Mouse (Mus musculus): ENCODE results near the gene Itga5.

The Itga5 gene

DNA sequence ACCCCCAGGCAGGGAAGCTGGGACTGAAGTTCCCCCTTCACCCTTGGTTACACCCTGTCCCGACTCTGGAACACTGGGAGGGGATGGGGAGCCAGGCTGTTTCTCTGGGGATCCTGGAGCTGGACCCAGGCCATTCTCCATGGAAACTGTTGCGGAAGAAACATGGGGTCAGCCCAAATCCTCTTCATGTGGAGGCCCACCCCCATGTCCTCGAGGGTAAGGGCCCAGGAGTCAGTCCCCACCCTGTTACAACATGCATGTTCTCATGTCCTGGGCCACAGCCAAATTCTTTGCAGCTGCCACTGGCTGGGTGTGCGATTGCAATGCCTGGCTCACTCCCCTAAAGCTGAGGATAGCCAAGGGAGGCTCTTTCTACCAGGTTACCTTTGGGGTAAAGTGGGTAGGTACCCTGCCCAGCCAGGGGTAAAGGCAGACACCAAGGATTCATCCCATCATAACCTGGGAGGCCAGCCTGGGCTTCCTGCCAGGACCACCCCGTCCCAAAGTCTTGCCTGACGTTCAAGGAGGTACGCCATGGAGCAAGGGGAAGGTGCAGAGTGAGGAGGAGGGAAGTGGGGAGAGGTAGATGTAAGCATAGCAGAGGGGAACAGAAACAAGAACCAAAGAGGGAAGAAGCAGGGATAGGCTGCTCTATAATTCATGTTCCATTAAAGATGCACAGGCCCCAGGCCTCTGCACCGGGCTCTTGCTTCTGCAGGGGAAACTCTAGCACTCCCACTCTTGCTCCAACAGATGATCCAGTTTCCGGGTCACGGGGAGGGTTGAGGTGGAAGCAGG is 50.4 kb downstream of the Itga5 start:
- in situ Hi-C loops (cut with MboI; ENCODE audit: low sequenced_read_pairs), result loop anchor here (25.0 kb wide), 1 partner anchor 329 kb away; the partner anchor contains the start of genes Hoxc6, Hoxc8 and Hoxc9

DNA sequence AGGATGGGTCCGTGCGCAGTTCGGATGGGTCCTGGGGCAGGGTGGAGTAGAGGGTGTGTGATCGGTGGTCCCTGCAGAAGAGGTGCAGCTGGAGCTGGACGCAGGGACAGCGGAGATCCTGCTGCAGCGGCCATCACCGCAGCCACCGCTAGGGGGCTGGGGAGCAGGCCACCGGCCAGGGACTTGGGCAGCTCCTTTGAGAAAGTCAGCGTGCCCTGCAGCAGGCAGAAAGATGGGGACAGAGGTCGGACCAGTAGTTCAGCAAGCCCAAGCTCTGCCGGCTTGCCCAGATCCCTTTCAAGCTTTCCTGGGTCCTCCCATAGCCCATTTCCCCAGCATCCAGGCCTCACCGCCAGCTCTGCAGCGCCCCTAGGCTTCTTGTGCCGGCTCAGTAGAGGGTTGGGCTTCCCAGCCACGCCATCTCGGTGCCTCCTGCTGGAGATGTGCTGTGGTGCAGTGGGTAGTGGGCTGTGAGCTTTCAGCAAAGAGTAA is 51.5 kb downstream of the Itga5 start:
- in situ Hi-C loops (cut with MboI; ENCODE audit: low sequenced_read_pairs), result loop anchor here (25.0 kb wide), 1 partner anchor 328 kb away; the partner anchor contains the start of genes Hoxc6, Hoxc8 and Hoxc9

- in situ Hi-C loops (cut with MboI; ENCODE audit: low sequenced_read_pairs), result loop anchor here (25.0 kb wide), 1 partner anchor 327 kb away; the partner anchor contains the start of genes Hoxc6, Hoxc8 and Hoxc9
These were observed 52.4 kb downstream of the Itga5 start for GRCm38 (mm10) chr15:103314181-103314580.

- in situ Hi-C loops (cut with MboI; ENCODE audit: low sequenced_read_pairs), result loop anchor here (25.0 kb wide), 1 partner anchor 326 kb away; the partner anchor contains the start of genes Hoxc6, Hoxc8 and Hoxc9
These were observed 53.0 kb downstream of the Itga5 start for GRCm38 (mm10) chr15:103313495-103314095.

DNA sequence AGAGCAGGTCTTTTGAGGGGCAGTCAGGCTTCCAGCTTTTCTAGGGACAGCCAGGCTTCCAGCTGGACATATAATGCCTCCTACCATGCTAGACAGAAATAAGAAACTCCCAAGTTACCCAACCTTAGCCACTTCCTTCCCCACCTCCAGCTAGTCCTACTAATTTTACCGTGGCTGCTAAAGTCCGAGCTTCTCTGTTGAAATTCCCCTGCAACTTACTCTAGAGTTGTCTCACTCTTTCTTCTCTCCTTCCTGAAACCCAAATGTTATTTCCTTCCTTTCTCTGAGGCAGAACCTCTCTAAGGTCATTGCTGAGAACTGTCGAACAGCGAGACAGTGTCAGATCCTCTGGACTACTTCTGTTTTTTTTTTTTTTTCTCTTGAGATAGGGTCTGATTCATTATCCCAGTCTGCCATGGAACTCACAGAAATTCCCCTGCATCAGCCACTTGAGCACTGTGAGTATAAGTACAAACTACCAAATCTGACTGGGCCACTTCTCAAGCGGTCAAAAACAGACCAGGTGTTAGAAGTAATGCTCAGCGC is 56.1 kb downstream of the Itga5 start, which contains the start of gene Gpr84:
Gpr84 (minus strand) TSS at position 248 of the 546 bp plus-strand sequence.
- in situ Hi-C loops (cut with MboI; ENCODE audit: low sequenced_read_pairs), result loop anchor here (25.0 kb wide), 1 partner anchor 323 kb away; the partner anchor contains the start of genes Hoxc6, Hoxc8 and Hoxc9

DNA sequence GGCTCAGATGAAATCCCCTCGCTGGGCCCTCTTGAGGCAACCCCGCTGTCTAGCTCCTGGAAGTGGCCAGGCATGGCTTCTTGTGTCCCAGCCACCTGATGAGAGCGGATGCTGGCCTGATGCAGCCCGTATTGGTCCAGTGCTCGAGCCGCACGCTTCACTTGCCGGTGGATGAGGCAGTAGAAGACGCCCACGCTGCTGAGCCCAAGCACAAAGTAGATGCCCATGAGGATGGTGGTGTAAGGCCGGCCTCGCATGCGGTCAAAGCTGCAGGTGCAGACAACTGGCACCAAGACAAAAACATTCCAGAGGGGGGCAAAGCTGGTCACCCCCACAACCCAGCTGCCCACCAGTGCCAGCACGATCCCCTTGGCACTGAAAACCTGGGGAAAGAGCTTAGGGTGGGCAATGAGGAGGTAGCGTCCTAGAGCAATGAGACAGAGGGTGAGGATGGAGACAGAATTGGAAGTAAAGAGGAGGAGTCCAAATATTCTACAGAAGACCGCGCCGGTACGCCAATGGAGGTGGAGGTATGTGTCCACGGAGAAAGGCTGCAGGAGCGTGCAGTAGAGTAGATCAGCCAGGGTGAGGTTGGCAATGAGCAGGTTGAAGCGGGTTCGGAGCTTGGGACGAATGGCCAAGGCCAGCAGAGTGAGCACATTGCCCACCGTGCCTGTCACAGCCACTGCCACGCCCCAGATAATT is 57.5 kb downstream of the Itga5 start:
- in situ Hi-C loops (cut with MboI; ENCODE audit: low sequenced_read_pairs), result loop anchor here (25.0 kb wide), 1 partner anchor 322 kb away; the partner anchor contains the start of genes Hoxc6, Hoxc8 and Hoxc9

DNA sequence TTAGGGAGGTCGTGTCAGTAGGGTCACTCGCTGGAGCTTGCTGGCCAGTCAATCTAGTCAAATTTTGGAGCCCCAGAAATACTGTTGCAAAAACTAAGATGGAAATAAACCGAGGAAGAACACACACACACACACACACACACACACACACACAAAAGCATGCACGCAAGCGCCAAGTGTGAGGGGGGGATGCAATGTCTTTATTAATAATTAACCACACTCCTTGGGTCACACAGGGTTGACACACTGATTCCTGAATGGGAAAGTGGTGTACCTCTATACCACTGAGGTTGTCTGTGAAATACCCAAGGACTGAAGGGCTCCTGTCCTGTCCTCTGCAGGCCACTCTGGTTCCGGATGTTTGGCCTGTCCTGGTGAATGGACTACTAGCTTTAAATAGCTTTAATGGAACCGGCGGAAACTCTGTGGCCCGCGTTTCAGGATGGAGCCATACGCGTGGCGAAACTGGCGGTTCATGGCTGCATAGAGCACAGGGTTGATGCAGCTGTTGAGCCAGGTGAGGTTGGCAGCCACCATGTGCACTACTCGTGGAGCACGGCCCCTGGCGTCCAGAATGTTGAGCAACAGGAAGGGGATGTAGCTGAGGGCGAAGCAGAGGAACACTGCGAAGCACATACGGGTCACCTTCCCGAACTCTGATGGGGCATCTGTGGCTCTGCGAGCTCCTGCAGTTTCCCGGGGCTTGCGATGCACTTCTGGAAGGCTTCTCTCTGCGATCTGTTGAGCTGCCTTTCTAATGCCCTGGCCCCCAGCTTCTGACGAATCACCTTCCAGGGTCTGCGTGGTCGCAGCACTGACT is 58.3 kb downstream of the Itga5 start:
- in situ Hi-C loops (cut with MboI; ENCODE audit: low sequenced_read_pairs), result loop anchor here (25.0 kb wide), 1 partner anchor 321 kb away; the partner anchor contains the start of genes Hoxc6, Hoxc8 and Hoxc9

DNA sequence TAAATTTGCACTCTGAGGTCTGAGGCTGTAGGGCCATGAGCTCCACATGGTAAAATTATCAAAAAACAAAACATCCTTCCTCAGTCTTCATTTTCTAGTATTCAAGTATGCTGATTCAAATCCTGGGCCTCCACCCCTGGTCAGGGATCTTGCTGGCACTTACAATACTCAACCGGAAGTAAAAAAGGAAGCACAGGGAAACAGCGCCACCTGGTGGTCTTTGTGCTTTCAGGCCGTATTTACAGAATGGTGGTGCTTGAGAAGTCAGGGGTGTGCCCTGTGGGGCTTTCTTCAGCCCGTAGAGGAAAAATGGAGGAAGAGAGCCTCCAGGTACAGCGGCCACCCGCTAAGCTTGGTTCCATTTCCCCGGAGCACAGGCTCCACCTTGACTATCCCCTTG is 59.4 kb downstream of the Itga5 start:
- in situ Hi-C loops (cut with MboI; ENCODE audit: low sequenced_read_pairs), result loop anchor here (25.0 kb wide), 1 partner anchor 320 kb away; the partner anchor contains the start of genes Hoxc6, Hoxc8 and Hoxc9

DNA sequence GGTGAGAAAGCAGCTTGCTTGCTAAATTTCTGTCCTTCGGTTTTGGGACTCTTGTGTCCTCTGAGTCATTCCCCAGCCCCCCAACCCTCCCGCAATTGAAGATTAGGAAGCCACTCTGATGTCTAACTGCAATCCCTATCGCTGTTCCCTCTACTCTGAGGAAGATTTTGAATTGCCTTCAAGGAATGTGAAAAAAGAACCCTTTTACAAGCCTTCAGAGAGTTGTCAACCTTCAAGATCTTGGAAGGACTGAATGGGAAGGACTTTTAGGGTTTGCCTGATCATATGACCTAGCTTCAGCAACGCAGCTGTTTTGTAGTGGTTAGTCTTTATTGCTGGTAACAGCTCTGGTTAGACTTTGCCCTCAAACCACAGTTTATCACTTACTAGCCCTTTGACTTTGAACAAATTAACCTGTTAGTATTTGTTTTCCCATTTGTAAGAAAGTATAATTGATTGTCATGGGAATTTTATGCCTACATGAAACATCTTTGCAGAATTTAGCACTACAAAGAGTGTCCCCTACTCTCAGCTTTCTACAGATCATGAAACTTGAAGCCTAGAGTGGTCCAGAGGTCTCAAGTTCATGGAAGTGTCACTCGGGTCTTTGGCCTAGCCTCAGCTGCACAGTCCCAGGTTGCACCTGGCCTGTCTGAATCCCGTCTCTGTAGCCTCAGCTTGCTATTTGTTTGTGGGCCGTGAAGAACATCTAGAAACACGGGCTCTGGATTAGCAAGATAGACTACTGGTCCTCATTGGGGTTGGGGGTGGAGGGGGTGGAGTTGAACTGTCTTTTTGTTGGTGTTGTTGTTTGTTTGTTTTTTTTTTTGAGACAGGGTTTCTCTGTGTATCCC is 60.5 kb downstream of the Itga5 start:
- in situ Hi-C loops (cut with MboI; ENCODE audit: low sequenced_read_pairs), result loop anchor here (25.0 kb wide), 1 partner anchor 319 kb away; the partner anchor contains the start of genes Hoxc6, Hoxc8 and Hoxc9

- in situ Hi-C loops (cut with MboI; ENCODE audit: low sequenced_read_pairs), result loop anchor here (25.0 kb wide), 1 partner anchor 318 kb away; the partner anchor contains the start of genes Hoxc6, Hoxc8 and Hoxc9
These were observed 61.4 kb downstream of the Itga5 start for GRCm38 (mm10) chr15:103305070-103305678.

DNA sequence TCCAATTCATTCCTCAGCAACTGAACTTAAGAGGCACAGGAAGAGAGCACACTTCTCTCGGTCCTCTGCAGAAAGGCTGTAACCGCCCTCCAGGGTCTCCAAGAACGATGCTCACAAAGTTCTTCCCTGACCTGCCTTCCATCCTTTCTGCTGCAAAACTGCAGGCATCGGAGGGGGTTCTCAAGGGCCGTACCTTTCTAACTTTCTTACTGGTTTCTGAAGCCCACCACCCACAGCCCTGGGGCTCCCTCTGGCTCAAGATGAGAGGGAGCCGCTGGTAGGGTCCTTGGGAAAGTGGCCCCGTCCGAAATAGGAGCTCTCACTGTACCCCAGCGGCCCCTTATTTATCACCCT is 62.0 kb downstream of the Itga5 start:
- in situ Hi-C loops (cut with MboI; ENCODE audit: low sequenced_read_pairs), result loop anchor here (25.0 kb wide), 1 partner anchor 317 kb away; the partner anchor contains the start of genes Hoxc6, Hoxc8 and Hoxc9

DNA sequence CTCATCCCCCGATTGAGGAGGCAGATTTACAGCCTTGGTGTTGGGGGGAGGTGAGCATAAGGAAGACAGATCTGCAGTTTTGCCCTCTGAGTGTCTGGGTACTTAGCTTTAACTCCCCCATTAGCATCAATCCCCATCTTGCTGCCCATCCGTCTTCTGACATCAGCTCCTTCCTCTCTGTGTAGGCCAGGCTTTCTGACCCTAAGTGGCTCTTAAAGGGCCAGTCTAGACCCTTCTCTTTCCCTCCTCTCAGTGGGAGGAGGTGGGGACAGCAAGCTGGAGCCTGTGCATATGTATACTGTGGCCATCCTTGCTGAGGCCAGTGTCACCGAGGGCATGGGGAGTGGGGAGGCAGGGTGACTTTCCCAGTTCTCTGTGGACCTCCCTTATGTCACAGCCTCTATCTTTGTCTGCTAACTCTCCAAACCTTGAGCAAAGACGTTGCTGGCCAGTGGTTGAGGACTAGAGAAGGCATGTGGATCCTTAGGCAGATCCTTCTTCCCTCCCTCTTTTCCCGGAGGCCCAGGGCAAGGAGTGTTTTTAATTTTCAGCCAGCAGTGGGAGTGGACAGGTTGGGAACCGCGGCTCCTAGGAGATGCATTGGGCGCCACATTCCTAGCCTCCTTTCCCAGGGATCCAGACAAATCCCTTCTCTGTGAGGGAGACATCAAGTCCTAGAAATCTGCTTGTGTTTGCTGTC is 62.5 kb downstream of the Itga5 start:
- in situ Hi-C loops (cut with MboI; ENCODE audit: low sequenced_read_pairs), result loop anchor here (25.0 kb wide), 1 partner anchor 317 kb away; the partner anchor contains the start of genes Hoxc6, Hoxc8 and Hoxc9

GRCm38 (mm10) chr15:103302341-103303021 is 64.1 kb downstream of the Itga5 start:
- in situ Hi-C loops (cut with MboI; ENCODE audit: low sequenced_read_pairs), result loop anchor here (25.0 kb wide), 1 partner anchor 315 kb away; the partner anchor contains the start of genes Hoxc6, Hoxc8 and Hoxc9

GRCm38 (mm10) chr15:103301547-103302340 is 64.8 kb downstream of the Itga5 start:
- in situ Hi-C loops (cut with MboI; ENCODE audit: low sequenced_read_pairs), result loop anchor here (25.0 kb wide), 1 partner anchor 314 kb away; the partner anchor contains the start of genes Hoxc6, Hoxc8 and Hoxc9

DNA sequence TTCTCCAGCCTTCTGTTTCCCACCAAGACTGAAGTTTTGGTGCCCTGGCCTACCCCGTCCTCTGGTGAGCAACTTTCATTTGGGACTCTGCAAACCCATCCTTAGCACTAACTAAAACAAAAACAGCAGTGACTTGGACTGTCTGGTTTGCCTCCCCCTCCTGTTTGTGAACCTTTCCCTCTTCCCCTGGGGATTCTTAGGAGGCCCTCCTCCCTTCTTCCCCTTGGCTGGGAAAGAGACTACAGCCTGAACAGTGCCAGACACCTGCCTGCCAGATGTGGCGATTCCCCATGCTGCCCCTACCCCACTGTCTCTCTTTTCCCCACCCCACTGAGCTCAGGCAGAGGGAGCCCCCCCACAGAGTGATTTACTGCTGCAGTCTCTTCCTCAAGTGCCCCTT is 65.5 kb downstream of the Itga5 start:
- in situ Hi-C loops (cut with MboI; ENCODE audit: low sequenced_read_pairs), result loop anchor here (25.0 kb wide), 1 partner anchor 314 kb away; the partner anchor contains the start of genes Hoxc6, Hoxc8 and Hoxc9
